ENCODE assay signal across 7 mouse cellular contexts in genomic region chr10:39165632-39166115, GRCm38 (mm10). TPM values are rescaled to one million over a fixed set of nuclear protein-coding genes. Genes with fewer than 3 reads are reported as not detected.
DNase-seq lines count a peak whose midpoint lies in the region; ATAC-seq and TF ChIP-seq lines count a peak whose summit lies in the region.

No protein-coding gene starts in this region.

- H3K36me3 ChIP-seq in intestine, embryonic 14.5 days (ENCODE audit: control insufficient read depth, insufficient read depth, low read length): no peaks in the 10 kb centered on the region

- peaks cover 8% of the 10 kb centered on the region; the same call in 1 of the 2 replicates for H3K4me1 ChIP-seq in intestine, embryonic 14.5 days (replicated peaks; ENCODE audit: control insufficient read depth, insufficient read depth, low read length)
- no peaks in the 10 kb centered on the region; the same call in 1 of the 2 replicates for H3K4me1 ChIP-seq in lung, adult 2 months (ENCODE audit: control insufficient read depth, insufficient read depth, low read length)

- H3K27me3 ChIP-seq in intestine, embryonic 14.5 days (replicated peaks; ENCODE audit: control insufficient read depth, insufficient read depth, low read length): no peaks in the 10 kb centered on the region

- WGBS in intestine, embryonic 14.5 days: 21% methylated on average over 11 of the region's 11 CpGs
- WGBS in lung, adult 2 months: 28% methylated on average over 11 of the region's 11 CpGs

- DNase-seq in brain, adult 2 months (ENCODE audit: low read depth, low spot score): peak; percentile 89
- peak; percentile 52 to 59 for DNase-seq in cerebellum, adult 18-20 months
- DNase-seq in frontal cortex, adult 2 months (ENCODE audit: extremely low spot score in 1 of 2, low spot score in 1 of 2): peak; percentile 48 to 75
- DNase-seq in intestine, embryonic 14.5 days (ENCODE audit: low spot score): peak; percentile 64
- no peak for DNase-seq in lung, adult 2 months
- peak; percentile 71 for DNase-seq in right cerebral cortex, adult 18-20 months
- no peak for DNase-seq in urinary bladder, postnatal 25 days (ENCODE audit: low spot score)

- H3K9ac ChIP-seq in intestine, embryonic 14.5 days (ENCODE audit: low read length): 0 out of 2 replicates have a peak overlapping the region, but pooled peaks have one; percentile 31

- H3K9me3 ChIP-seq in intestine, embryonic 14.5 days (ENCODE audit: control insufficient read depth, low read length): no peaks in the 10 kb centered on the region

- H3K27ac ChIP-seq in intestine, embryonic 14.5 days (ENCODE audit: low read depth): peak overlapping the region; percentile 54; the same call in 1 of the 2 replicates

- peak overlapping the region; percentile 16; the same call in 1 of the 2 replicates for H3K4me3 ChIP-seq in intestine, embryonic 14.5 days (ENCODE audit: low read depth, low read length)
- H3K4me3 ChIP-seq in lung, adult 2 months (replicated peaks; ENCODE audit: extremely low read depth, low read depth, low read length): peak overlapping the region; percentile 4

- no peak for TF ChIP-seq CTCF in lung, adult 2 months (IDR thresholded peaks at IDR 0.05; ENCODE audit: insufficient read depth, low read length)

- ATAC-seq in intestine, embryonic 14.5 days (replicated peaks; ENCODE audit: low FRiP score, low TSS enrichment, low read depth): no peak

- TF ChIP-seq POLR2A in lung, adult 2 months (IDR thresholded peaks at IDR 0.05; ENCODE audit: borderline replicate concordance, extremely low read depth, low read depth, low read length): no peak

- peak overlapping the region; percentile 39 for H3K4me2 ChIP-seq in intestine, embryonic 14.5 days (ENCODE audit: low read length)

RNA-seq across cellular contexts. Expression of gene Ccn6, which starts 2.1 kb away (rescaled TPM):
- 0.19 and 0.36 TPM in 2 replicates for polyA plus RNA-seq in frontal cortex, adult 2 months (2012; rRNA removed)
- polyA plus RNA-seq in intestine, embryonic 14.5 days (2014; fragmentation: Nextera tagmentation; extraction: Ambion mirVana): 0.32 TPM in 1 of 2 replicates, not detected in the other
- 0.20 and 0.25 TPM in 2 replicates for polyA plus RNA-seq in lung, adult 2 months (2012; rRNA removed)

RNA-seq across cellular contexts. Expression of gene Tube1, which starts 31.9 kb away (rescaled TPM):
- 4.3 and 4.4 TPM in 2 replicates for polyA plus RNA-seq in frontal cortex, adult 2 months (2012; rRNA removed)
- 14.2 and 17.3 TPM in 2 replicates for polyA plus RNA-seq in intestine, embryonic 14.5 days (2014; fragmentation: Nextera tagmentation; extraction: Ambion mirVana)
- polyA plus RNA-seq in lung, adult 2 months (2012; rRNA removed): 0.90 and 1.0 TPM in 2 replicates

RNA-seq across cellular contexts. Expression of gene Fam229b, which starts 32.0 kb away (rescaled TPM):
- 24.2 and 29.7 TPM in 2 replicates for polyA plus RNA-seq in frontal cortex, adult 2 months (2012; rRNA removed)
- polyA plus RNA-seq in intestine, embryonic 14.5 days (2014; fragmentation: Nextera tagmentation; extraction: Ambion mirVana): 8.0 and 9.5 TPM in 2 replicates
- 1.2 and 2.7 TPM in 2 replicates for polyA plus RNA-seq in lung, adult 2 months (2012; rRNA removed)

Comparison
In these comparisons a context has a peak if more than half of its experiments do, and no peak if none do; other contexts are left out.
1. DNase-seq: peak in brain, adult 2 months (single experiment), cerebellum, adult 18-20 months (2 of 2), frontal cortex, adult 2 months (2 of 2), intestine, embryonic 14.5 days (single experiment) and right cerebral cortex, adult 18-20 months (single experiment); none in lung, adult 2 months (single experiment) and urinary bladder, postnatal 25 days (single experiment).